Mouse (Mus musculus) intestine, embryonic 16.5 days (tissue): ENCODE results near the gene Sorcs2. TPM values are rescaled to one million over a fixed set of nuclear protein-coding genes. Genes with fewer than 3 reads are reported as not detected.

ENCODE experiments used
- ATAC-seq: fragments of 200-750 bp; cut with Nextera tagmentation; 2 replicates; pipeline ENCODE4 v1.8.0; 2017; ENCODE audit warnings: moderate TSS enrichment, moderate library complexity
- H3K27ac ChIP-seq: fragments of 300-500 bp; sonication (generic); 2 replicates; pipeline ENCODE4 v1.5.1; 2014; ENCODE audit warnings: mild to moderate bottlenecking, low read length
- H3K27me3 ChIP-seq: fragments of 300-500 bp; sonication (generic); replicated peaks from 2 replicates; pipeline ENCODE4 v1.6.1; 2014; ENCODE audit warnings: low read length, control low read depth, mixed read lengths; ENCODE audit not compliant: control insufficient read depth, insufficient read depth
- H3K36me3 ChIP-seq: fragments of 300-500 bp; sonication (generic); 2 replicates; pipeline ENCODE4 v1.6.1; 2014; ENCODE audit warnings: low read length, control low read depth; ENCODE audit not compliant: control insufficient read depth, insufficient read depth
- H3K4me1 ChIP-seq: fragments of 300-500 bp; sonication (generic); 2 replicates; pipeline ENCODE4 v1.6.1; 2014; ENCODE audit warnings: low read length, control low read depth, mixed read lengths; ENCODE audit not compliant: control insufficient read depth, insufficient read depth
- H3K4me2 ChIP-seq: fragments of 300-500 bp; sonication (generic); 2 replicates; pipeline ENCODE4 v1.6.1; 2014; ENCODE audit warnings: low read depth, low read length, control low read depth
- H3K4me3 ChIP-seq: fragments of 300-500 bp; sonication (generic); 2 replicates; pipeline ENCODE4 v1.5.1; 2014; ENCODE audit warnings: mild to moderate bottlenecking, low read length
- H3K9ac ChIP-seq: fragments of 300-500 bp; sonication (generic); 2 replicates; pipeline ENCODE4 v1.6.1; 2014; ENCODE audit warnings: low read depth, low read length
- H3K9me3 ChIP-seq: fragments of 300-500 bp; sonication (generic); 2 replicates; pipeline ENCODE4 v1.6.1; 2016; ENCODE audit warnings: low read length, control low read depth; ENCODE audit not compliant: control insufficient read depth
- WGBS: fragments of 180-500 bp; shearing (Covaris S2); extraction: QIAGEN DNeasy Blood & Tissue Kit; methylation state at CpG from one replicate; pipeline ENCODE4 v1.1.7; 2014; 5-methylcytosine and 5-hydroxymethylcytosine counted together
- polyA plus RNA-seq: library from polyadenylated mRNA; unstranded; fragments of >200 nt; fragmentation: Nextera tagmentation; extraction: Ambion mirVana; gene quantifications from 2 replicates; pipeline ENCODE4 v1.2.1, GENCODE M21; 2015

Gene Sorcs2
- polyA plus RNA-seq, 1 experiment from 2014 or later: 8.3 TPM

- Histone ChIP-seq H3K36me3 (no peaks in the 10 kb centered on the region), H3K27ac (no peak overlapping the region), H3K4me3 (no peak overlapping the region), H3K27me3 (no peaks in the 10 kb centered on the region), H3K9me3 (no peaks in the 10 kb centered on the region), H3K4me2 (no peak overlapping the region), H3K9ac (no peak overlapping the region), H3K4me1 (no peaks in the 10 kb centered on the region)
- no peak for ATAC-seq
- 78% methylated on average over 2 of the region's 2 CpGs for WGBS
These were observed 253.4 kb downstream of the Sorcs2 start for GRCm38 (mm10) chr5:36144560-36144959.

GRCm38 (mm10) chr5:36141676-36142255, 256.2 kb downstream of the Sorcs2 start:
- no peak overlapping the region for H3K27ac ChIP-seq
- no peaks in the 10 kb centered on the region for H3K9me3 ChIP-seq
- H3K4me2 ChIP-seq: no peak overlapping the region
- WGBS: 66% methylated on average over 6 of the region's 6 CpGs
- H3K4me3 ChIP-seq: no peak overlapping the region
- no peak overlapping the region for H3K9ac ChIP-seq
- ATAC-seq: no peak
- H3K27me3 ChIP-seq: no peaks in the 10 kb centered on the region
- no peaks in the 10 kb centered on the region for H3K4me1 ChIP-seq
- H3K36me3 ChIP-seq: no peaks in the 10 kb centered on the region

- Histone ChIP-seq H3K27me3 (no peaks in the 10 kb centered on the region), H3K36me3 (no peaks in the 10 kb centered on the region), H3K4me1 (no peaks in the 10 kb centered on the region), H3K4me3 (no peak overlapping the region), H3K27ac (no peak overlapping the region), H3K9ac (no peak overlapping the region), H3K4me2 (no peak overlapping the region), H3K9me3 (no peaks in the 10 kb centered on the region)
- ATAC-seq: no peak
- 93% methylated on average over 4 of the region's 4 CpGs for WGBS
These were observed 256.8 kb downstream of the Sorcs2 start for GRCm38 (mm10) chr5:36141112-36141511.

- Histone ChIP-seq H3K4me2 (no peak overlapping the region), H3K9me3 (no peaks in the 10 kb centered on the region), H3K36me3 (no peaks in the 10 kb centered on the region), H3K4me1 (no peaks in the 10 kb centered on the region), H3K4me3 (no peak overlapping the region), H3K27ac (no peak overlapping the region), H3K9ac (no peak overlapping the region), H3K27me3 (no peaks in the 10 kb centered on the region)
- 49% methylated on average over 6 of the region's 6 CpGs for WGBS
- ATAC-seq: no peak
These were observed 258.2 kb downstream of the Sorcs2 start for GRCm38 (mm10) chr5:36139766-36140165.

GRCm38 (mm10) chr5:36135874-36136542, 261.9 kb downstream of the Sorcs2 start:
- no peak overlapping the region for H3K9ac ChIP-seq
- H3K27me3 ChIP-seq: no peaks in the 10 kb centered on the region
- no peak overlapping the region for H3K4me3 ChIP-seq
- H3K4me2 ChIP-seq: no peak overlapping the region
- peaks cover 8% of the 10 kb centered on the region; the same call in 1 of the 2 replicates for H3K4me1 ChIP-seq
- WGBS: 52% methylated on average over 3 of the region's 3 CpGs
- no peaks in the 10 kb centered on the region for H3K9me3 ChIP-seq
- no peak overlapping the region for H3K27ac ChIP-seq
- ATAC-seq: no peak
- H3K36me3 ChIP-seq: no peaks in the 10 kb centered on the region

- no peaks in the 10 kb centered on the region for H3K9me3 ChIP-seq
- no peaks in the 10 kb centered on the region for H3K27me3 ChIP-seq
- ATAC-seq: no peak
- no peak overlapping the region for H3K9ac ChIP-seq
- peaks cover 8% of the 10 kb centered on the region; the same call in 1 of the 2 replicates for H3K4me1 ChIP-seq
- H3K4me2 ChIP-seq: no peak overlapping the region
- H3K27ac ChIP-seq: no peak overlapping the region
- H3K4me3 ChIP-seq: no peak overlapping the region
- no peaks in the 10 kb centered on the region for H3K36me3 ChIP-seq
- 80% methylated on average over 6 of the region's 6 CpGs for WGBS
These were observed 263.6 kb downstream of the Sorcs2 start for GRCm38 (mm10) chr5:36134302-36134701.

GRCm38 (mm10) chr5:36133893-36134292, 264.0 kb downstream of the Sorcs2 start:
- H3K4me2 ChIP-seq: no peak overlapping the region
- H3K27ac ChIP-seq: no peak overlapping the region
- ATAC-seq: no peak
- no peaks in the 10 kb centered on the region for H3K27me3 ChIP-seq
- H3K36me3 ChIP-seq: no peaks in the 10 kb centered on the region
- no peak overlapping the region for H3K9ac ChIP-seq
- 53% methylated on average over 2 of the region's 2 CpGs for WGBS
- no peaks in the 10 kb centered on the region for H3K9me3 ChIP-seq
- peaks cover 8% of the 10 kb centered on the region; the same call in 1 of the 2 replicates for H3K4me1 ChIP-seq
- H3K4me3 ChIP-seq: no peak overlapping the region

- no peaks in the 10 kb centered on the region for H3K36me3 ChIP-seq
These were observed 267.4 kb downstream of the Sorcs2 start for GRCm38 (mm10) chr5:36130393-36131011.

GRCm38 (mm10) chr5:36129661-36130060, 268.3 kb downstream of the Sorcs2 start:
- 74% methylated on average over 2 of the region's 2 CpGs for WGBS
- no peaks in the 10 kb centered on the region for H3K9me3 ChIP-seq
- H3K36me3 ChIP-seq: no peaks in the 10 kb centered on the region
- H3K27ac ChIP-seq: no peak overlapping the region
- H3K9ac ChIP-seq: no peak overlapping the region
- no peak overlapping the region for H3K4me3 ChIP-seq
- ATAC-seq: no peak
- peaks cover 8% of the 10 kb centered on the region; the same call in 1 of the 2 replicates for H3K4me1 ChIP-seq
- no peak overlapping the region for H3K4me2 ChIP-seq
- no peaks in the 10 kb centered on the region for H3K27me3 ChIP-seq

More at GRCm38 (mm10) chr5:36130393-36131011, 267.4 kb downstream of the Sorcs2 start:
- Histone ChIP-seq H3K4me2 (no peak overlapping the region), H3K4me3 (no peak overlapping the region), H3K27ac (no peak overlapping the region), H3K27me3 (no peaks in the 10 kb centered on the region), H3K4me1 (peaks cover 8% of the 10 kb centered on the region; the same call in 1 of the 2 replicates), H3K9ac (no peak overlapping the region), H3K9me3 (no peaks in the 10 kb centered on the region)
- no peak for ATAC-seq
- WGBS: 36% methylated on average over 8 of the region's 8 CpGs
